ENCODE assay signal across 25 mouse cellular contexts in genomic region chr1:157632586-157632985, GRCm38 (mm10).
DNase-seq lines count a peak whose midpoint lies in the region; ATAC-seq and TF ChIP-seq lines count a peak whose summit lies in the region.
"Had no signal": no experiment of that assay in that cellular context is flagged by ENCODE, and none has a peak within 500 bp of the region (broad histone marks: within the 10 kb centered on the region; RNA-seq: fewer than 3 reads in every experiment).

No protein-coding gene starts in this region.

- no peak for ATAC-seq in hindbrain, embryonic 11.5 days (ENCODE audit: low FRiP score)
- ATAC-seq: forebrain, embryonic 13.5 days; hindbrain, postnatal 0 days; inflammation-experienced regulatory T-cells, adult 6 months; intestine, embryonic 16.5 days; Patski had no signal

- no peak for TF ChIP-seq POLR2A in brain, embryonic 14.5 days (IDR thresholded peaks at IDR 0.05; ENCODE audit: borderline replicate concordance, extremely low read depth, insufficient read depth, insufficient read length, poor library complexity, severe bottlenecking)

- WGBS in hindbrain, embryonic 11.5 days, result 77% methylated on average over 3 of the region's 3 CpGs

- H3K27ac ChIP-seq in hindbrain, embryonic 11.5 days (ENCODE audit: low read depth, low read length), result no peak overlapping the region
- H3K27ac ChIP-seq: forebrain, embryonic 10.5 days; forebrain, embryonic 13.5 days; heart, embryonic 15.5 days; hindbrain, embryonic 10.5 days; hindbrain, embryonic 14.5 days; hindbrain, postnatal 0 days had no signal

- H3K9ac ChIP-seq in hindbrain, embryonic 11.5 days (ENCODE audit: low read depth, low read length), result no peak overlapping the region
- H3K9ac ChIP-seq: forebrain, embryonic 13.5 days; heart, embryonic 12.5 days; heart, embryonic 15.5 days; hindbrain, embryonic 14.5 days had no signal

- H3K4me2 ChIP-seq in hindbrain, embryonic 11.5 days (replicated peaks; ENCODE audit: low read depth, low read length), result no peak overlapping the region
- H3K4me2 ChIP-seq: forebrain, embryonic 13.5 days; heart, embryonic 12.5 days; heart, embryonic 15.5 days; hindbrain, embryonic 14.5 days had no signal

- no peaks in the 10 kb centered on the region for H3K36me3 ChIP-seq in hindbrain, embryonic 11.5 days (ENCODE audit: control insufficient read depth, insufficient read depth, low read length)
- H3K36me3 ChIP-seq: forebrain, embryonic 10.5 days; heart, embryonic 12.5 days; heart, embryonic 15.5 days; hindbrain, embryonic 10.5 days had no signal

- H3K9me3 ChIP-seq in hindbrain, embryonic 11.5 days (ENCODE audit: control insufficient read depth, low read length), result no peaks in the 10 kb centered on the region
- H3K9me3 ChIP-seq: forebrain, embryonic 10.5 days; forebrain, embryonic 13.5 days; heart, embryonic 12.5 days; heart, embryonic 15.5 days; hindbrain, embryonic 10.5 days had no signal

- no peaks in the 10 kb centered on the region for H3K4me1 ChIP-seq in hindbrain, embryonic 11.5 days (replicated peaks; ENCODE audit: control insufficient read depth, insufficient read depth, low read length)
- H3K4me1 ChIP-seq: forebrain, embryonic 10.5 days; heart, embryonic 15.5 days; hindbrain, embryonic 10.5 days had no signal

- TF ChIP-seq CTCF in brain, embryonic 14.5 days (IDR thresholded peaks at IDR 0.05; ENCODE audit: borderline replicate concordance, extremely low read depth, insufficient read depth, insufficient read length), result no peak

- H3K4me3 ChIP-seq in hindbrain, embryonic 11.5 days (ENCODE audit: low read depth, low read length), result no peak overlapping the region
- H3K4me3 ChIP-seq: forebrain, embryonic 10.5 days; forebrain, embryonic 13.5 days; heart, embryonic 12.5 days; heart, embryonic 15.5 days; hindbrain, embryonic 10.5 days had no signal

- peak; percentile 55 for DNase-seq in heart, adult 11 months
- no peak for DNase-seq in heart, adult 18-20 months
- peak; percentile 9 for DNase-seq in retina, postnatal 1 day
- DNase-seq in retina, embryonic 14.5 days (ENCODE audit: low spot score), result no peak
- peak; percentile 53 for DNase-seq in brain, embryonic 14.5 days (ENCODE audit: low read depth)
- DNase-seq in hindbrain, embryonic 11.5 days (ENCODE audit: low spot score), result no peak
- DNase-seq: adrenal gland, postnatal 10 days; adrenal gland, postnatal 36 days; cerebellum, adult 11 months; cerebellum, adult 8-10 months; cerebellum, postnatal 14 days; gastrocnemius, postnatal 10 days; gastrocnemius, postnatal 36 days; heart, postnatal 10 days; heart, postnatal 36 days had no signal

- H3K27me3 ChIP-seq in hindbrain, embryonic 11.5 days (ENCODE audit: control insufficient read depth, insufficient read depth, low read length), result no peaks in the 10 kb centered on the region
- H3K27me3 ChIP-seq: forebrain, embryonic 13.5 days had no signal

Comparison
In these comparisons a context has a peak if more than half of its experiments do, and no peak if none do; other contexts are left out.
1. DNase-seq: peak in heart, adult 11 months (single experiment), retina, postnatal 1 day (single experiment) and brain, embryonic 14.5 days (single experiment); none in heart, adult 18-20 months (0 of 2), retina, embryonic 14.5 days (single experiment) and hindbrain, embryonic 11.5 days (single experiment).